Mouse (Mus musculus): ENCODE measurements around the gene Fgf11. TPM values are rescaled to one million over a fixed set of nuclear protein-coding genes. Genes with fewer than 3 reads are reported as not detected.

Fgf11 gene
- total and polyA plus RNA-seq, 2 experiments from 2014 or later, result 1.0 to 5.7 TPM

- Histone ChIP-seq H3K4me1 (ENCODE audit: control insufficient read depth, insufficient read depth) (no peaks in the 10 kb centered on the region), H3K36me3 (replicated peaks; ENCODE audit: control insufficient read depth, insufficient read depth, low read length) (0 out of 2 replicates have a peak, but pooled peaks cover 15% of the 10 kb centered on the region), H3K9ac (replicated peaks; ENCODE audit: low read depth, low read length) (no peak overlapping the region), H3K4me3 (ENCODE audit: low read depth, low read length) (no peak overlapping the region), H3K9me3 (replicated peaks; ENCODE audit: control insufficient read depth, low read length) (no peaks in the 10 kb centered on the region), H3K27me3 (ENCODE audit: control insufficient read depth, insufficient read depth, low read length) (peaks cover 9% of the 10 kb centered on the region), H3K4me2 (ENCODE audit: low read depth, low read length) (no peak overlapping the region), H3K27ac (ENCODE audit: low read depth) (no peak overlapping the region)
- 80% methylated on average over 5 of the region's 5 CpGs for WGBS
- no peak for TF ChIP-seq EP300 (IDR thresholded peaks at IDR 0.05; ENCODE audit: low read depth)
- no peak for TF ChIP-seq CTCF (IDR thresholded peaks at IDR 0.05; ENCODE audit: low read depth)
- ATAC-seq (ENCODE audit: insufficient read depth, low read depth) (no peak), DNase-seq (ENCODE audit: low spot score) (no peak)
Observed at GRCm38 (mm10) chr11:69828832-69829231, 27.2 kb upstream of the Fgf11 start.

DNA sequence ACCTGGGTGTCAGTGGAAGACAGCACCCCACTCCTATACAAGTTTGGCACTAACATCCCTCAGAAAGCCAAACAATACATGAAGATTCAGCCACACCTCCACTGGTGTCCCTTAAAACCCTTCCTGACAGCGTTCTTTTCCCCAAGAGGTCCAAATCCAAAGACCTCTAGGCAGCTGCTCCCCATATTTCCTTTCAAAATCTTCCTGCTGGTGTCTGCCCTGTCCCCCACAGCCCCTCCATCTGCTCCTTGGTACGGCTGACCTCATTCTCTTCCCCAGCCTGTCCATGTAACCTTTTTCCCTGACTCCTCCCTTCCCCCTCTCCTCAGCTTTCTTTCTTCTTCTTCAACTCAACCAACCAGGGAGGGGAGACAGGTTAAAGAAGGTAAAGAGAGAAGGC, 21.8 kb upstream of the Fgf11 start:
- Histone ChIP-seq H3K4me1 (ENCODE audit: control insufficient read depth, insufficient read depth) (no peaks in the 10 kb centered on the region), H3K36me3 (replicated peaks; ENCODE audit: control insufficient read depth, insufficient read depth, low read length) (0 out of 2 replicates have a peak, but pooled peaks cover 15% of the 10 kb centered on the region), H3K27me3 (ENCODE audit: control insufficient read depth, insufficient read depth, low read length) (no peaks in the 10 kb centered on the region), H3K9ac (replicated peaks; ENCODE audit: low read depth, low read length) (no peak overlapping the region), H3K4me3 (ENCODE audit: low read depth, low read length) (no peak overlapping the region), H3K9me3 (replicated peaks; ENCODE audit: control insufficient read depth, low read length) (no peaks in the 10 kb centered on the region), H3K27ac (ENCODE audit: low read depth) (no peak overlapping the region), H3K4me2 (ENCODE audit: low read depth, low read length) (no peak overlapping the region)
- ATAC-seq (ENCODE audit: insufficient read depth, low read depth) (no peak), DNase-seq (ENCODE audit: low spot score) (no peak)
- TF ChIP-seq CTCF (IDR thresholded peaks at IDR 0.05; ENCODE audit: low read depth), result no peak
- WGBS, result 73% methylated on average over 2 of the region's 2 CpGs

DNA sequence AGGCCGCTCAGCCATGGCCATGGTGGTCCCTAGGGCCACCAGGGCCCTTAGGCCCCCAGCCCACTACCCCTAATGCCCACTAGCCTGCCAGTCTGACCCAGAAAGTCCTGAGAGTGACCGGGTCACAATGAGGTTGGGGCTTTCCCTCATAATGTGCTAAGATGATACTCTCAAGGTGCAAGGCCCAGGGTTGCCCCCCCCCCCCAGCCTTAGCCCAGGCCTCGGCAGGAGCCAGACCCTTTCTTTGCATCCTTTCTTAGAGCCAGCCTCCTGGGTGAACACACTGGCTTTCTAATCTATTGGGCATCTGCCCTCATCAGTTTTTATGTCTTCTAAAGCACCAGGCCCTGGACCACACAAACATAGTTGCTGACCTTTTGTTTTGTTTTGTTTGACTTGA, 20.4 kb upstream of the Fgf11 start, which contains the start of gene Spem1:
TSS of gene Spem1 (minus strand) at position 101 of the 400 bp plus-strand sequence.
- no peaks in the 10 kb centered on the region for H3K4me1 ChIP-seq (ENCODE audit: control insufficient read depth, insufficient read depth)
- H3K36me3 ChIP-seq (replicated peaks; ENCODE audit: control insufficient read depth, insufficient read depth, low read length), result 0 out of 2 replicates have a peak, but pooled peaks cover 11% of the 10 kb centered on the region
- H3K9me3 ChIP-seq (replicated peaks; ENCODE audit: control insufficient read depth, low read length), result no peaks in the 10 kb centered on the region
- no peak for ATAC-seq (ENCODE audit: insufficient read depth, low read depth)
- no peak within 1 kb of the TSS for H3K4me2 ChIP-seq (ENCODE audit: low read depth, low read length)
- TF ChIP-seq CTCF (IDR thresholded peaks at IDR 0.05; ENCODE audit: low read depth), result no peak
- no peak for TF ChIP-seq EP300 (IDR thresholded peaks at IDR 0.05; ENCODE audit: low read depth)
- H3K27ac ChIP-seq (ENCODE audit: low read depth), result no peak within 1 kb of the TSS
- no peak within 1 kb of the TSS for H3K9ac ChIP-seq (replicated peaks; ENCODE audit: low read depth, low read length)
- DNase-seq (ENCODE audit: low spot score), result no peak
- H3K4me3 ChIP-seq (ENCODE audit: low read depth, low read length), result no peak within 1 kb of the TSS
- no peaks in the 10 kb centered on the region for H3K27me3 ChIP-seq (ENCODE audit: control insufficient read depth, insufficient read depth, low read length)
- 76% methylated on average over 3 of the region's 3 CpGs for WGBS

DNA sequence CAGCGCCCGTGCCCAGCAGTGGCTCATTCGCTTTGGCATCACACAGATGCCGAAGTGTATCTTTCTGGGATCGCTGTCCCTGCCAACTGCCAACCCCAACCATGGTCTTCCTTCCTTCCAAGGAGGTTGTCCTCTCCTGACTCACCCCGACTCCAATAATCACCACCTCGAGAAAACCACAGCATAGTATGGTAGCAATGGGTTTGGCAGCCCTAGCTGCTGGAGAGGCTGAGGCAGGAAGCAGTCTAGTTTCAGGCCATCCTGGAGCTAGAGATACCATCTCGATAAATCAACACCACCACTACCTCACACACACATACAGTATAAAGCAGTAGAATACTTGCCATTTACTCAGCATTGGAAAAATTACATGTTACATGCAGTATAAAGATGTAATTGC, 17.2 kb upstream of the Fgf11 start:
- H3K36me3 ChIP-seq (replicated peaks; ENCODE audit: control insufficient read depth, insufficient read depth, low read length), result no peaks in the 10 kb centered on the region
- H3K27ac ChIP-seq (ENCODE audit: low read depth), result no peak overlapping the region
- H3K27me3 ChIP-seq (ENCODE audit: control insufficient read depth, insufficient read depth, low read length), result no peaks in the 10 kb centered on the region
- H3K9me3 ChIP-seq (replicated peaks; ENCODE audit: control insufficient read depth, low read length), result no peaks in the 10 kb centered on the region
- H3K4me2 ChIP-seq (ENCODE audit: low read depth, low read length), result no peak overlapping the region
- ATAC-seq (ENCODE audit: insufficient read depth, low read depth) (no peak), DNase-seq (ENCODE audit: low spot score) (no peak)
- TF ChIP-seq CTCF (IDR thresholded peaks at IDR 0.05; ENCODE audit: low read depth), result no peak
- TF ChIP-seq EP300 (IDR thresholded peaks at IDR 0.05; ENCODE audit: low read depth), result no peak
- H3K4me1 ChIP-seq (ENCODE audit: control insufficient read depth, insufficient read depth), result no peaks in the 10 kb centered on the region
- no peak overlapping the region for H3K4me3 ChIP-seq (ENCODE audit: low read depth, low read length)
- 87% methylated on average over 8 of the region's 8 CpGs for WGBS
- H3K9ac ChIP-seq (replicated peaks; ENCODE audit: low read depth, low read length), result no peak overlapping the region

- ATAC-seq (ENCODE audit: insufficient read depth, low read depth), result no peak
- Histone ChIP-seq H3K4me1 (ENCODE audit: control insufficient read depth, insufficient read depth) (no peaks in the 10 kb centered on the region), H3K9ac (replicated peaks; ENCODE audit: low read depth, low read length) (no peak within 1 kb of the TSS), H3K27ac (ENCODE audit: low read depth) (no peak within 1 kb of the TSS), H3K9me3 (replicated peaks; ENCODE audit: control insufficient read depth, low read length) (no peaks in the 10 kb centered on the region), H3K4me2 (ENCODE audit: low read depth, low read length) (no peak within 1 kb of the TSS), H3K27me3 (ENCODE audit: control insufficient read depth, insufficient read depth, low read length) (no peaks in the 10 kb centered on the region), H3K36me3 (replicated peaks; ENCODE audit: control insufficient read depth, insufficient read depth, low read length) (no peaks in the 10 kb centered on the region), H3K4me3 (ENCODE audit: low read depth, low read length) (no peak within 1 kb of the TSS)
- TF ChIP-seq CTCF (IDR thresholded peaks at IDR 0.05; ENCODE audit: low read depth), result no peak
- DNase-seq (ENCODE audit: low spot score), result no peak
- WGBS, result 60% methylated on average over 2 of the region's 2 CpGs
Observed at GRCm38 (mm10) chr11:69818365-69818764, 16.7 kb upstream of the Fgf11 start, which contains the start of gene Spem2. Gene Spem2 (minus strand): TSS chr11:69818465.

GRCm38 (mm10) chr11:69816520-69816919, 14.9 kb upstream of the Fgf11 start:
- no peaks in the 10 kb centered on the region for H3K36me3 ChIP-seq (replicated peaks; ENCODE audit: control insufficient read depth, insufficient read depth, low read length)
- no peaks in the 10 kb centered on the region for H3K9me3 ChIP-seq (replicated peaks; ENCODE audit: control insufficient read depth, low read length)
- no peaks in the 10 kb centered on the region for H3K4me1 ChIP-seq (ENCODE audit: control insufficient read depth, insufficient read depth)
- no peak for TF ChIP-seq EP300 (IDR thresholded peaks at IDR 0.05; ENCODE audit: low read depth)
- no peak for TF ChIP-seq CTCF (IDR thresholded peaks at IDR 0.05; ENCODE audit: low read depth)
- H3K27me3 ChIP-seq (ENCODE audit: control insufficient read depth, insufficient read depth, low read length), result no peaks in the 10 kb centered on the region
- 85% methylated on average over 12 of the region's 12 CpGs for WGBS
- H3K4me2 ChIP-seq (ENCODE audit: low read depth, low read length), result no peak overlapping the region
- ATAC-seq (ENCODE audit: insufficient read depth, low read depth), result no peak
- no peak overlapping the region for H3K4me3 ChIP-seq (ENCODE audit: low read depth, low read length)
- no peak overlapping the region for H3K9ac ChIP-seq (replicated peaks; ENCODE audit: low read depth, low read length)
- no peak overlapping the region for H3K27ac ChIP-seq (ENCODE audit: low read depth)
- DNase-seq (ENCODE audit: low spot score), result no peak
